Mouse (Mus musculus) lung, postnatal 0 days (tissue): ENCODE measurements around the gene Tmem183a. TPM values are rescaled to one million over a fixed set of nuclear protein-coding genes. Genes with fewer than 3 reads are reported as not detected.

ENCODE experiments used
- ATAC-seq: fragments of 200-750 bp; cut with Nextera tagmentation; 2 replicates; pipeline ENCODE4 v1.8.0; 2017; ENCODE audit warnings: moderate library complexity
- DNase-seq: peaks from one replicate; pipeline ENCODE4 v3.0.0-alpha.2; 2016; ENCODE audit warnings: low spot score
- H3K27ac ChIP-seq: fragments of 300-500 bp; sonication (generic); 2 replicates; pipeline ENCODE4 v1.5.1; 2014; ENCODE audit warnings: antibody characterized with exemption, mild to moderate bottlenecking, low read length, mixed read lengths
- H3K27me3 ChIP-seq: fragments of 300-500 bp; sonication (generic); replicated peaks from 2 replicates; pipeline ENCODE4 v1.6.1; 2014; ENCODE audit warnings: low read length, mixed read lengths; ENCODE audit not compliant: insufficient read depth
- H3K36me3 ChIP-seq: fragments of 300-500 bp; sonication (generic); 2 replicates; pipeline ENCODE4 v1.6.1; 2014; ENCODE audit warnings: low read length, mixed read lengths; ENCODE audit not compliant: insufficient read depth
- H3K4me1 ChIP-seq: fragments of 300-500 bp; sonication (generic); 2 replicates; pipeline ENCODE4 v1.6.1; 2014; ENCODE audit warnings: antibody characterized with exemption, low read depth, low read length, mixed read lengths; ENCODE audit not compliant: insufficient read depth
- H3K4me2 ChIP-seq: fragments of 300-500 bp; sonication (generic); replicated peaks from 2 replicates; pipeline ENCODE4 v1.6.1; 2014; ENCODE audit warnings: low read depth, mild to moderate bottlenecking, low read length, moderate library complexity, mixed read lengths
- H3K4me3 ChIP-seq: fragments of 300-500 bp; sonication (generic); 2 replicates; pipeline ENCODE4 v1.5.1; 2014; ENCODE audit warnings: low read depth, low read length
- H3K9ac ChIP-seq: fragments of 300-500 bp; sonication (generic); replicated peaks from 2 replicates; pipeline ENCODE4 v1.6.1; 2014; ENCODE audit warnings: low read depth, mild to moderate bottlenecking
- H3K9me3 ChIP-seq: fragments of 300-500 bp; sonication (generic); 2 replicates; pipeline ENCODE4 v1.6.1; 2016; ENCODE audit warnings: low read length, mixed read lengths
- CTCF ChIP-seq: IDR thresholded peaks from 2 replicates; pipeline ENCODE4 v1.5.1; 2016; ENCODE audit warnings: antibody characterized with exemption, mild to moderate bottlenecking
- EP300 ChIP-seq: IDR thresholded peaks from 2 replicates; pipeline ENCODE4 v1.6.1; 2016; ENCODE audit warnings: antibody characterized with exemption, mild to moderate bottlenecking, control low read depth
- WGBS: fragments of 180-500 bp; shearing (Covaris S2); extraction: QIAGEN DNeasy Blood & Tissue Kit; methylation state at CpG from one replicate; pipeline ENCODE4 v1.1.7; 2014; 5-methylcytosine and 5-hydroxymethylcytosine counted together
- polyA plus RNA-seq: library from polyadenylated mRNA; unstranded; fragments of >200 nt; fragmentation: Nextera tagmentation; extraction: Ambion mirVana; gene quantifications from 2 replicates; pipeline ENCODE4 v1.2.1, GENCODE M21; 2015

The Tmem183a gene
- polyA plus RNA-seq, 1 experiment from 2014 or later: 44.8 TPM

- Histone ChIP-seq H3K4me1 (peaks cover 8% of the 10 kb centered on the region; the same call in 1 of the 2 replicates), H3K27me3 (no peaks in the 10 kb centered on the region), H3K9ac (no peak overlapping the region), H3K27ac (no peak overlapping the region), H3K9me3 (no peaks in the 10 kb centered on the region), H3K4me2 (no peak overlapping the region), H3K4me3 (no peak overlapping the region), H3K36me3 (no peaks in the 10 kb centered on the region)
- ATAC-seq (peak; percentile 36; the same call in 1 of the 2 replicates), DNase-seq (peak; percentile 84)
- 47% methylated on average over 20 of the region's 20 CpGs for WGBS
- TF ChIP-seq EP300 (no peak), CTCF (peak; percentile 97)
Observed at GRCm38 (mm10) chr1:134331879-134332635, 29.7 kb downstream of the Tmem183a start.

- Histone ChIP-seq H3K4me2 (no peak overlapping the region), H3K9ac (no peak overlapping the region), H3K27me3 (no peaks in the 10 kb centered on the region), H3K9me3 (no peaks in the 10 kb centered on the region), H3K27ac (no peak overlapping the region), H3K4me1 (no peaks in the 10 kb centered on the region), H3K4me3 (no peak overlapping the region), H3K36me3 (no peaks in the 10 kb centered on the region)
- WGBS: 87% methylated on average over 12 of the region's 12 CpGs
- DNase-seq (no peak), ATAC-seq (no peak)
- TF ChIP-seq EP300: no peak
- TF ChIP-seq CTCF: no peak
Observed at GRCm38 (mm10) chr1:134326841-134327346, 34.9 kb downstream of the Tmem183a start.

- TF ChIP-seq CTCF (peak; percentile 74), EP300 (no peak)
- Histone ChIP-seq H3K36me3 (no peaks in the 10 kb centered on the region), H3K9ac (no peak overlapping the region), H3K4me1 (no peaks in the 10 kb centered on the region), H3K27ac (no peak overlapping the region), H3K4me2 (no peak overlapping the region), H3K27me3 (no peaks in the 10 kb centered on the region), H3K9me3 (no peaks in the 10 kb centered on the region), H3K4me3 (no peak overlapping the region)
- ATAC-seq: peak; percentile 72
- 69% methylated on average over 6 of the region's 6 CpGs for WGBS
- peak; percentile 57 for DNase-seq
Observed at GRCm38 (mm10) chr1:134322591-134322990, 39.2 kb downstream of the Tmem183a start.

- 56% methylated on average over 14 of the region's 14 CpGs for WGBS
- no peak overlapping the region for H3K27ac ChIP-seq
- H3K4me3 ChIP-seq: no peak overlapping the region
- TF ChIP-seq CTCF: no peak
- no peak for TF ChIP-seq EP300
- no peaks in the 10 kb centered on the region for H3K9me3 ChIP-seq
- ATAC-seq (no peak), DNase-seq (no peak)
- H3K4me1 ChIP-seq: no peaks in the 10 kb centered on the region
- no peaks in the 10 kb centered on the region for H3K36me3 ChIP-seq
- no peak overlapping the region for H3K4me2 ChIP-seq
- no peaks in the 10 kb centered on the region for H3K27me3 ChIP-seq
- H3K9ac ChIP-seq: no peak overlapping the region
Observed at GRCm38 (mm10) chr1:134320691-134321301, 41.0 kb downstream of the Tmem183a start.

- Histone ChIP-seq H3K36me3 (no peaks in the 10 kb centered on the region), H3K27ac (no peak overlapping the region), H3K4me3 (no peak overlapping the region), H3K27me3 (no peaks in the 10 kb centered on the region), H3K4me2 (no peak overlapping the region), H3K9me3 (no peaks in the 10 kb centered on the region), H3K9ac (no peak overlapping the region), H3K4me1 (no peaks in the 10 kb centered on the region)
- DNase-seq (no peak), ATAC-seq (no peak)
- 81% methylated on average over 5 of the region's 5 CpGs for WGBS
- TF ChIP-seq EP300 (no peak), CTCF (no peak)
Observed at GRCm38 (mm10) chr1:134318261-134318660, 43.5 kb downstream of the Tmem183a start.

- H3K36me3 ChIP-seq: no peaks in the 10 kb centered on the region
- no peak overlapping the region for H3K4me3 ChIP-seq
- DNase-seq (no peak), ATAC-seq (no peak)
- no peaks in the 10 kb centered on the region for H3K4me1 ChIP-seq
- 80% methylated on average over 9 of the region's 9 CpGs for WGBS
- no peaks in the 10 kb centered on the region for H3K9me3 ChIP-seq
- TF ChIP-seq CTCF (no peak), EP300 (no peak)
- no peaks in the 10 kb centered on the region for H3K27me3 ChIP-seq
- H3K4me2 ChIP-seq: no peak overlapping the region
- no peak overlapping the region for H3K9ac ChIP-seq
- no peak overlapping the region for H3K27ac ChIP-seq
Observed at GRCm38 (mm10) chr1:134316361-134316760, 45.4 kb downstream of the Tmem183a start.
